Comparison of ENCODE assay signal across 10 mouse cellular contexts in genomic region chr13:48530685-48531084, GRCm38 (mm10). TPM values are rescaled to one million over a fixed set of nuclear protein-coding genes. Genes with fewer than 3 reads are reported as not detected.
DNase-seq lines count a peak whose midpoint lies in the region; ATAC-seq lines count a peak whose summit lies in the region.
"Had no signal": no experiment of that assay in that cellular context is flagged by ENCODE, and none has a peak within 500 bp of the region (broad histone marks: within the 10 kb centered on the region; RNA-seq: fewer than 3 reads in every experiment).

No protein-coding gene starts in this region.

- H3K4me3 ChIP-seq in heart, embryonic 12.5 days = no peak overlapping the region
- H3K4me3 ChIP-seq: embryonic facial prominence, embryonic 13.5 days; neural tube, embryonic 13.5 days had no signal

- H3K4me2 ChIP-seq in heart, embryonic 12.5 days = no peak overlapping the region
- H3K4me2 ChIP-seq: embryonic facial prominence, embryonic 13.5 days; neural tube, embryonic 13.5 days had no signal

- 68% methylated on average over 2 of the region's 2 CpGs for WGBS in heart, embryonic 12.5 days

- H3K27me3 ChIP-seq in heart, embryonic 12.5 days (replicated peaks) = no peaks in the 10 kb centered on the region
- H3K27me3 ChIP-seq: embryonic facial prominence, embryonic 13.5 days; neural tube, embryonic 13.5 days had no signal

- no peaks in the 10 kb centered on the region for H3K4me1 ChIP-seq in heart, embryonic 12.5 days (replicated peaks)
- H3K4me1 ChIP-seq: neural tube, embryonic 13.5 days had no signal

- H3K9ac ChIP-seq in heart, embryonic 12.5 days = no peak overlapping the region
- H3K9ac ChIP-seq: embryonic facial prominence, embryonic 13.5 days; neural tube, embryonic 13.5 days had no signal

- peaks cover 16% of the 10 kb centered on the region for H3K36me3 ChIP-seq in heart, embryonic 12.5 days

- peak; percentile 41 for DNase-seq in layer of hippocampus, adult 11-12 months (ENCODE audit: low spot score)
- no peak for DNase-seq in layer of hippocampus, adult 9-11 months
- peak; percentile 50 for DNase-seq in adrenal gland, adult 8-10 months
- peak; percentile 69 for DNase-seq in lung, postnatal 36 days
- DNase-seq in yolk sac, embryonic 10.5 days (ENCODE audit: low spot score) = no peak
- DNase-seq in Muller cell, postnatal 12 days (ENCODE audit: inconsistent ontology term) = no peak

- ATAC-seq in heart, embryonic 12.5 days (ENCODE audit: insufficient number of reproducible peaks, low FRiP score) = 0 out of 2 replicates have a peak, but pooled peaks have one; percentile 26
- no peak for ATAC-seq in cerebellum, adult (ENCODE audit: insufficient number of reproducible peaks, low FRiP score, low TSS enrichment)

- no peak overlapping the region for H3K27ac ChIP-seq in heart, embryonic 12.5 days (ENCODE audit: poor library complexity, severe bottlenecking)
- H3K27ac ChIP-seq: embryonic facial prominence, embryonic 13.5 days; neural tube, embryonic 13.5 days had no signal

- no peaks in the 10 kb centered on the region for H3K9me3 ChIP-seq in heart, embryonic 12.5 days (replicated peaks)
- H3K9me3 ChIP-seq: embryonic facial prominence, embryonic 13.5 days; neural tube, embryonic 13.5 days had no signal

RNA-seq across cellular contexts. Expression of gene A830005F24Rik, which starts 17.3 kb away (rescaled TPM):
- total RNA-seq in adrenal gland, adult 8-10 months (2022) = not detected
- 0.75 and 0.76 TPM in 2 replicates for polyA plus RNA-seq in heart, embryonic 12.5 days (2016; fragmentation: Nextera tagmentation; extraction: Ambion mirVana)

RNA-seq across cellular contexts. Expression of gene Zfp169, which starts 17.4 kb away (rescaled TPM):
- total RNA-seq in adrenal gland, adult 8-10 months (2022) = 10 to 100 TPM; 11.3 to 13.7 (median 12.7) TPM
- polyA plus RNA-seq in heart, embryonic 12.5 days (2016; fragmentation: Nextera tagmentation; extraction: Ambion mirVana) = 3.8 and 4.1 TPM in 2 replicates

Comparison
In these comparisons a context has a peak if more than half of its experiments do, and no peak if none do; other contexts are left out.
1. DNase-seq: peak in layer of hippocampus, adult 11-12 months (single experiment), adrenal gland, adult 8-10 months (single experiment) and lung, postnatal 36 days (single experiment); none in layer of hippocampus, adult 9-11 months (single experiment), yolk sac, embryonic 10.5 days (single experiment) and Muller cell, postnatal 12 days (single experiment).